Mouse (Mus musculus) right cerebral cortex, postnatal 10 days (tissue): Measurements from ENCODE around the gene Ermard.
A peak's percentile ranks its signal among the peaks of the same experiment; 100 is the strongest.
"Not testable (repeated sequence)": the region's sequence is repeated elsewhere in the genome, so short reads cannot be mapped to it uniquely, and the experiment has no call there.

Experiments used
- DNase-seq, 2 experiments: peaks; one replicate each; pipeline ENCODE4 v3.0.0; 2021; ENCODE audit warnings: low spot score in 2 of 2

Gene Ermard

GRCm38 (mm10) chr17:15041175-15041729 lies at the start of gene Ermard, which contains the start of the genes Tcte3 and Gm3448:
TSS of gene Ermard (plus strand) at chr17:15041208.
TSS of gene Tcte3 (minus strand) at chr17:15041488.
TSS of gene Gm3448 (minus strand) at chr17:15041537.
- DNase-seq, result peak in 1 of 2 experiments; percentile 20

GRCm38 (mm10) chr17:14992522-14993138 lies 48.4 kb upstream of the Ermard start:
- not testable (repeated sequence) for DNase-seq

GRCm38 (mm10) chr17:14993139-14993832 lies 47.7 kb upstream of the Ermard start:
- DNase-seq, result not testable (repeated sequence)

- DNase-seq, result not testable (repeated sequence)
Measured at GRCm38 (mm10) chr17:14994140-14994539, 46.9 kb upstream of the Ermard start.

- DNase-seq, result not testable (repeated sequence)
Measured at GRCm38 (mm10) chr17:15000047-15000446, 41.0 kb upstream of the Ermard start.

- not testable (repeated sequence) for DNase-seq
Measured at GRCm38 (mm10) chr17:15009088-15009487, 31.9 kb upstream of the Ermard start.

GRCm38 (mm10) chr17:15009706-15010413 lies 31.1 kb upstream of the Ermard start, which contains the start of gene Gm3435:
TSS of gene Gm3435 (plus strand) at chr17:15010176.
- not testable (repeated sequence) for DNase-seq

- DNase-seq, result peak; percentile 39 to 56
Measured at GRCm38 (mm10) chr17:15021503-15022220, 19.3 kb upstream of the Ermard start.

- DNase-seq, result not testable (repeated sequence)
Measured at GRCm38 (mm10) chr17:15023878-15024492, 17.0 kb upstream of the Ermard start.

- not testable (repeated sequence) for DNase-seq
Measured at GRCm38 (mm10) chr17:15024502-15025193, 16.4 kb upstream of the Ermard start.

- DNase-seq, result not testable (repeated sequence)
Measured at GRCm38 (mm10) chr17:15025513-15025912, 15.5 kb upstream of the Ermard start.

- not testable (repeated sequence) for DNase-seq
Measured at GRCm38 (mm10) chr17:15031414-15031813, 9.6 kb upstream of the Ermard start.

- DNase-seq, result not testable (repeated sequence)
Measured at GRCm38 (mm10) chr17:15040455-15040854, 553 bp upstream of the Ermard start.

GRCm38 (mm10) chr17:15050338-15050737 lies 9.3 kb downstream of the Ermard start:
- not testable (repeated sequence) for DNase-seq

GRCm38 (mm10) chr17:15052766-15053165 lies 11.8 kb downstream of the Ermard start:
- peak in 1 of 2 experiments; percentile 4 for DNase-seq

GRCm38 (mm10) chr17:15053183-15053828 lies 12.3 kb downstream of the Ermard start:
- DNase-seq, result peak; percentile 10 to 12

GRCm38 (mm10) chr17:15053829-15054200 lies 12.8 kb downstream of the Ermard start:
- DNase-seq, result peak; percentile 13 to 21

GRCm38 (mm10) chr17:15055925-15056324 lies 14.9 kb downstream of the Ermard start:
- peak; percentile 61 to 70 for DNase-seq

- peak in 1 of 2 experiments; percentile 14 for DNase-seq
Measured at GRCm38 (mm10) chr17:15058161-15058591, 17.2 kb downstream of the Ermard start.
